Mouse (Mus musculus) small intestine, adult 2 months (tissue): ENCODE data around the gene Resp18.

Experiments used
- CTCF ChIP-seq: fragments of 200-500 bp; IDR thresholded peaks from 2 replicates; pipeline ENCODE4 v1.5.1; 2012; ENCODE audit warnings: low read depth, mild to moderate bottlenecking, control low read depth, inconsistent platforms, low read length, moderate library complexity, mixed read lengths; ENCODE audit not compliant: insufficient replicate concordance, insufficient read length; ENCODE audit errors: extremely low read depth
- POLR2A ChIP-seq: fragments of 200-500 bp; IDR thresholded peaks from 2 replicates; pipeline ENCODE4 v1.6.1; 2012; ENCODE audit warnings: low read depth, mild to moderate bottlenecking, control low read depth, inconsistent platforms, low read length, moderate library complexity

DNA sequence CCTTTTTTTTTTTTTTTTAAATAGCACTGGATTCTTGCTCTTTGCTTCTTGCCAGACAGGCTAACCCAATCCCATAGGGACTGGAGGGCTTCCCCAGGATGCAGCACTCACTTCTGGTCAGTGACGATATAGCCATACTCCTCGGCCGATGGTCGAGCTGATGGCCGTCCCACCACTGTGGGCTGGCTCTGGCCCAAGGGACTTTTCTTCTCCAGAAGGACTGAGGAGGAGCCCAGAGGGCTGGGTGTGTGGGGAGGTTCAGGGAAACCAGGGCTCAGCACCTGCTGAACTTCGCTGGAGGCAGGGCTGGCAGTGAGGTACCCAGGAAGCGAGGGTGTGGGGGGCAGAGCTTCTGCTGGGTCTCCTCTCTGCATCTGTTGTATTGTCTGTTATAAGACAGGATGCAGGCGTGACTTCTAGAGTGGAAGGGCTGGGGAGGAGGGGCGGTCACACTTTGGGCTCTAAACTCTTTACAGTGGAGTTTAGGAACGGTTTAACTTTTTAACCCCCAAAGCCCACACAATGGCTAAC is 22.6 kb downstream of the Resp18 start:
- TF ChIP-seq CTCF (no peak), POLR2A (no peak)
